Mouse (Mus musculus): ENCODE results near the gene Polr3b. TPM values are rescaled to one million over a fixed set of nuclear protein-coding genes. Genes with fewer than 3 reads are reported as not detected.

Polr3b gene
- polyA plus RNA-seq, 2 experiments: 10.6 to 13.5 TPM

DNA sequence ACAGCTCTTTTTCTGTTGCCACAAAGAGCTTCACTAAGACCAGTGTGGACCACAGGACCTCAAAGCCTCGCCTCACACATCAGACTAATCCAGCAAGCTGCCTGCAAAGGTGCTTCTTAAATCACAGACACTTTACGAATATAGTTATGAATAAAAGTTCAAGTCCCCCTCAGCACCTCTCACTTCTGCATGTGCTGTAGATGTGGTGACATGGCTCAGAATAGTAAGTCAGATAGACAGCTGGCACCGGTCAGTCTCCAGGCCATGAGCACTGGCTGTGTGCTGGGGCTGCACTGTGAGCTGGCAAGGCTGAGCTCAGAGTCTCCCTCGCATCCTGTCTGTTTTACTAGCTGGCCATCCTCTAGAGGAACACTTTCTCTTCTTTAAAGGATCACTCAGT is 64.6 kb downstream of the Polr3b start:
- Histone ChIP-seq H3K27ac (replicated peaks; ENCODE audit: low read depth, low read length) (peak overlapping the region; percentile 33; the same call in 1 of the 2 replicates), H3K36me3 (ENCODE audit: control insufficient read depth, insufficient read depth, low read length) (peaks cover 9% of the 10 kb centered on the region; the same call in 1 of the 2 replicates), H3K9me3 (ENCODE audit: control insufficient read depth, low read length) (no peaks in the 10 kb centered on the region), H3K4me2 (replicated peaks; ENCODE audit: low read depth, low read length, severe bottlenecking) (no peak overlapping the region), H3K27me3 (ENCODE audit: control insufficient read depth, insufficient read depth, low read length) (no peaks in the 10 kb centered on the region), H3K4me1 (ENCODE audit: control insufficient read depth, insufficient read depth, low read length) (no peaks in the 10 kb centered on the region), H3K9ac (ENCODE audit: low read depth, low read length, severe bottlenecking) (no peak overlapping the region), H3K4me3 (replicated peaks; ENCODE audit: low read length) (no peak overlapping the region)
- TF ChIP-seq POLR2A (IDR thresholded peaks at IDR 0.05; ENCODE audit: borderline replicate concordance, extremely low read depth, insufficient read depth, insufficient read length): no peak
- ATAC-seq (ENCODE audit: low FRiP score, low read depth): no peak
- DNase-seq (ENCODE audit: low spot score): no peak
- 75% methylated on average over 4 of the region's 4 CpGs for WGBS

GRCm38 (mm10) chr10:84687736-84688135 is 65.6 kb downstream of the Polr3b start:
- Histone ChIP-seq H3K4me2 (replicated peaks; ENCODE audit: low read depth, low read length, severe bottlenecking) (no peak overlapping the region), H3K36me3 (ENCODE audit: control insufficient read depth, insufficient read depth, low read length) (peaks cover 9% of the 10 kb centered on the region; the same call in 1 of the 2 replicates), H3K9me3 (ENCODE audit: control insufficient read depth, low read length) (no peaks in the 10 kb centered on the region), H3K4me3 (replicated peaks; ENCODE audit: low read length) (no peak overlapping the region), H3K9ac (ENCODE audit: low read depth, low read length, severe bottlenecking) (no peak overlapping the region), H3K27me3 (ENCODE audit: control insufficient read depth, insufficient read depth, low read length) (no peaks in the 10 kb centered on the region), H3K27ac (replicated peaks; ENCODE audit: low read depth, low read length) (no peak overlapping the region), H3K4me1 (ENCODE audit: control insufficient read depth, insufficient read depth, low read length) (no peaks in the 10 kb centered on the region)
- DNase-seq (ENCODE audit: low spot score) (no peak), ATAC-seq (ENCODE audit: low FRiP score, low read depth) (no peak)
- 87% methylated on average over 4 of the region's 4 CpGs for WGBS
- TF ChIP-seq POLR2A (IDR thresholded peaks at IDR 0.05; ENCODE audit: borderline replicate concordance, extremely low read depth, insufficient read depth, insufficient read length): no peak

GRCm38 (mm10) chr10:84689846-84690245 is 67.8 kb downstream of the Polr3b start:
- no peak overlapping the region for H3K4me2 ChIP-seq (replicated peaks; ENCODE audit: low read depth, low read length, severe bottlenecking)
- no peaks in the 10 kb centered on the region for H3K9me3 ChIP-seq (ENCODE audit: control insufficient read depth, low read length)
- DNase-seq (ENCODE audit: low spot score) (no peak), ATAC-seq (ENCODE audit: low FRiP score, low read depth) (no peak)
- H3K36me3 ChIP-seq (ENCODE audit: control insufficient read depth, insufficient read depth, low read length): peaks cover 3% of the 10 kb centered on the region; the same call in 1 of the 2 replicates
- no peak overlapping the region for H3K9ac ChIP-seq (ENCODE audit: low read depth, low read length, severe bottlenecking)
- 73% methylated on average over 3 of the region's 3 CpGs for WGBS
- H3K4me3 ChIP-seq (replicated peaks; ENCODE audit: low read length): no peak overlapping the region
- TF ChIP-seq POLR2A (IDR thresholded peaks at IDR 0.05; ENCODE audit: borderline replicate concordance, extremely low read depth, insufficient read depth, insufficient read length): no peak
- no peak overlapping the region for H3K27ac ChIP-seq (replicated peaks; ENCODE audit: low read depth, low read length)
- no peaks in the 10 kb centered on the region for H3K27me3 ChIP-seq (ENCODE audit: control insufficient read depth, insufficient read depth, low read length)
- no peaks in the 10 kb centered on the region for H3K4me1 ChIP-seq (ENCODE audit: control insufficient read depth, insufficient read depth, low read length)

- H3K9ac ChIP-seq (ENCODE audit: low read depth, low read length, severe bottlenecking): no peak overlapping the region
- H3K9me3 ChIP-seq (ENCODE audit: control insufficient read depth, low read length): no peaks in the 10 kb centered on the region
- H3K4me3 ChIP-seq (replicated peaks; ENCODE audit: low read length): no peak overlapping the region
- no peak for TF ChIP-seq POLR2A (IDR thresholded peaks at IDR 0.05; ENCODE audit: borderline replicate concordance, extremely low read depth, insufficient read depth, insufficient read length)
- H3K4me1 ChIP-seq (ENCODE audit: control insufficient read depth, insufficient read depth, low read length): no peaks in the 10 kb centered on the region
- ATAC-seq (ENCODE audit: low FRiP score, low read depth) (no peak), DNase-seq (ENCODE audit: low spot score) (no peak)
- no peaks in the 10 kb centered on the region for H3K27me3 ChIP-seq (ENCODE audit: control insufficient read depth, insufficient read depth, low read length)
- H3K36me3 ChIP-seq (ENCODE audit: control insufficient read depth, insufficient read depth, low read length): peaks cover 3% of the 10 kb centered on the region; the same call in 1 of the 2 replicates
- no peak overlapping the region for H3K4me2 ChIP-seq (replicated peaks; ENCODE audit: low read depth, low read length, severe bottlenecking)
- H3K27ac ChIP-seq (replicated peaks; ENCODE audit: low read depth, low read length): no peak overlapping the region
- WGBS: 78% methylated on average over 4 of the region's 4 CpGs
These were observed 68.7 kb downstream of the Polr3b start for GRCm38 (mm10) chr10:84690818-84691217.

DNA sequence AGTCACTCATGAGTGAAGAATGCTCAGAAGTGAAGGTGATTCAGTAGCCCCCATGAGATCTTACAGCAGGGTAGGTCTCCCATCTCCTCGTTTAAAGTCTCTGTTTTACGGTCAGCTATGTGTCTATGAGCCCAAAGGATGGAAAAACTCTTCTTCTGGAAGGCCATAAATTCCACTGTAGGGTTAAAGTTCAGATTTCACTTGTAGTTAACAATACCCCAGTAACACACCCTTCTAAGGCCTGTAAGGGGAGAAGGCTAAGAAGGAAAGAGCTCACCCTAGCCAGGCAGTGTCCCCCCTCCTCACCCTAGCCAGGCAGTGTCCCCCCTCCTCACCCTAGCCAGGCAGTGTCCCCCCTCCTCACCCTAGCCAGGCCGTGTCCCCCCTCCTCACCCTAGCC is 69.6 kb downstream of the Polr3b start:
- H3K9me3 ChIP-seq (ENCODE audit: control insufficient read depth, low read length): no peaks in the 10 kb centered on the region
- WGBS: 9% methylated on average over 3 of the region's 3 CpGs
- H3K4me1 ChIP-seq (ENCODE audit: control insufficient read depth, insufficient read depth, low read length): no peaks in the 10 kb centered on the region
- no peaks in the 10 kb centered on the region for H3K27me3 ChIP-seq (ENCODE audit: control insufficient read depth, insufficient read depth, low read length)
- no peak overlapping the region for H3K9ac ChIP-seq (ENCODE audit: low read depth, low read length, severe bottlenecking)
- ATAC-seq (ENCODE audit: low FRiP score, low read depth) (no peak), DNase-seq (ENCODE audit: low spot score) (no peak)
- no peak overlapping the region for H3K27ac ChIP-seq (replicated peaks; ENCODE audit: low read depth, low read length)
- no peak overlapping the region for H3K4me3 ChIP-seq (replicated peaks; ENCODE audit: low read length)
- peaks cover 1% of the 10 kb centered on the region for H3K36me3 ChIP-seq (ENCODE audit: control insufficient read depth, insufficient read depth, low read length)
- no peak for TF ChIP-seq POLR2A (IDR thresholded peaks at IDR 0.05; ENCODE audit: borderline replicate concordance, extremely low read depth, insufficient read depth, insufficient read length)
- H3K4me2 ChIP-seq (replicated peaks; ENCODE audit: low read depth, low read length, severe bottlenecking): no peak overlapping the region
